Mouse (Mus musculus) frontal cortex, postnatal 25 days (tissue): ENCODE data around the gene Akap12.
A peak's percentile ranks its signal among the peaks of the same experiment; 100 is the strongest.

Source experiments
- DNase-seq, 2 experiments: peaks; one replicate each; pipeline ENCODE4 v3.0.0; 2022; ENCODE audit warnings: low spot score in 2 of 2

The Akap12 gene

DNA sequence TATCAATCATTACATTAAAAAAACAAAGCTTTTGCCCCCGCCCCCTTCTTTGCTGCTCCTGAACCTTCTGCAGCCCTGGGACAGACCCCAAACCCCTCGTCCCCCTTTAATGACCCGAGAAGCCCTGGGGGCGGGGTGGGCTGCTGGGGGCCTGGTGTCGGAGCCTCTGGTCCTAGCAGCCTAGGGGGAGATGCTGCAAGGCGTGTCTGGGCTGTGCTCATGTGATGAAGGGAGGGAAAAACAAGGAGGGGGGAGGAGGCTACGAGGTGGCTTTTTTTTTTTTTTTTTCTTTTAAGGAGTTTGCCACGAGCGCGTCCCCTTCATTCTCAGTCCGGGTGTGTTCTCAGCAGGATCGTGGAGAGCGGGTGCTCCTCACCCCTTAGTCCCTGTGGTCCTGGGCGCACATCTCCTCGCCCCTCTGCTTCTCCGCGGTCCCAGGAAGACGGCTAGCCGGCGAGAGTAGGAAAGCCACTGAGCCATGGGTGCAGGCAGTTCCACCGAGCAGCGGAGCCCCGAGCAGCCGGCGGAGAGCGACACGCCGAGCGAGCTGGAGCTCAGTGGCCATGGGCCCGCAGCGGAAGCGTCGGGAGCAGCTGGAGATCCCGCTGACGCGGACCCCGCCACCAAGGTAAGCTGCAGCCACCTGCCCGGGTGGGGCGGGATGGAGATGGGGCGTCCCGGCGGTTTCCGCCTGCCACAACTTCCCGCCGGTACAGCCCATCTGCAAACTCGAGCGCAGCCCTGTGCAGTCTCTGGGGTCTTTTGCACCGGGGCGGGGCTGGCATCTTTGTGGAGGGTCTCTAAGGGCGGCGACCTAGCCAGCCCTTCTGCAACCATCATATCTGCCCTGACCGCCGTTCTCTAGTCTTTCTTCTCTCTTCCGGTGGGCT is at the start of gene Akap12:
TSS of gene Akap12 (plus strand) at position 340 of the 890 bp plus-strand sequence.
- peak; percentile 17 to 28 for DNase-seq

DNA sequence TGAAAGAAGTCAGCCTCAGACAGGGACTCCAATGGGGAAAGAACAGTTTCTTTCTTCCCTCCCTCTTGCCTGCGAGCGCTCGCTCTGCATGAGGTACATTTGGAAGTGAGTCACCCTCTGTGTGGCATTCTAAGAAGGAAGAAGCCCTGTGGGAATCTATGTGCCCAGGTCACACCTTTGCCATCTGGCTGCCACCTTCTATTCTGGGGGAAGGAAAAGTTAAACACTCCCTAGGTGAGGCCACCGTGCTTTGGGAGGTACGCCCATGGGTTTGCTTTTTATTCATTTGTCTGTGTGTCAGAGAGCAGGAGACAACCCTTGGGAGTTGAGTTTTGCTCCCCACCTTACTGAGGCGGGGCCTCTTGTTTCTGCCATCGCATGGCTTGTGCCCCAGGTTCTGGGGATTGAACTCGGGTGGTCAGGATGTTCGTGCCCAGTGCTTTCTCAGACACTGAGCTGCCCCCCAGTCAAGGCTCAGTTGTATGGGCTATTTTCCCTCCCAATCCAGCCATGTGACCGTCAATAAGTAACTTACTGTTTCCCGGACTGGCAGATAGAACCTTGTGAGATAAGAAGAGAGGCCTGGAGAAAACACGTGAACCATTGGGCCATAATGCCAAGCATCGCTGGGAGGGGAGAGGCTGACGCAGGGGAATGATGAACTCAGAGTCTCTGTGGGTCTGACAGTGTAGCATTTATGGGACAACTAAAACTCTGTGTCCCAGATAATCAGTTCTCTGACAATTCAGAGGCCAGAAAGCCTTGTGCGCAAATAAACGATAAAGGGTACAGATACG is 35.4 kb upstream of the Akap12 start:
- DNase-seq, result no peak

DNA sequence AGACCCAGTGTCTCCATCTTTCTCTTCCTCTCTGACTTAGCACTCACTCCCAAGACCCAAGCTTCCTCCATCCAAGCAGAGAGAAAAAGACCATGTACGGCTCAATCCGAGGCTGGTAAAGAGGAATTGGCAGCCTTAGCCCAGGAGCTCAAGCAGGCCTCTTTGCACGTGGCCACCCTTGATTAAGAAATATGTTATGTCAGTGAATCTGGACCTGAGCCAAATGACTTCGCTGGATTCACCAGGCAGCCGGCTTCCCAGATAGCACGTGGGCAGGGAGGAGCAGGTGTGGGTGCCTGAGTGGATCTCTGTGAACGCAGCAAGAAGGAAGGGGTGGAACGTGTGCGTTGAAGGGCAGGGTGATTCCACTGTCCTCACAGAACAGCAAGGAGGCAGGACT is 33.1 kb upstream of the Akap12 start:
- peak in 1 of 2 experiments; percentile 10 for DNase-seq

DNA sequence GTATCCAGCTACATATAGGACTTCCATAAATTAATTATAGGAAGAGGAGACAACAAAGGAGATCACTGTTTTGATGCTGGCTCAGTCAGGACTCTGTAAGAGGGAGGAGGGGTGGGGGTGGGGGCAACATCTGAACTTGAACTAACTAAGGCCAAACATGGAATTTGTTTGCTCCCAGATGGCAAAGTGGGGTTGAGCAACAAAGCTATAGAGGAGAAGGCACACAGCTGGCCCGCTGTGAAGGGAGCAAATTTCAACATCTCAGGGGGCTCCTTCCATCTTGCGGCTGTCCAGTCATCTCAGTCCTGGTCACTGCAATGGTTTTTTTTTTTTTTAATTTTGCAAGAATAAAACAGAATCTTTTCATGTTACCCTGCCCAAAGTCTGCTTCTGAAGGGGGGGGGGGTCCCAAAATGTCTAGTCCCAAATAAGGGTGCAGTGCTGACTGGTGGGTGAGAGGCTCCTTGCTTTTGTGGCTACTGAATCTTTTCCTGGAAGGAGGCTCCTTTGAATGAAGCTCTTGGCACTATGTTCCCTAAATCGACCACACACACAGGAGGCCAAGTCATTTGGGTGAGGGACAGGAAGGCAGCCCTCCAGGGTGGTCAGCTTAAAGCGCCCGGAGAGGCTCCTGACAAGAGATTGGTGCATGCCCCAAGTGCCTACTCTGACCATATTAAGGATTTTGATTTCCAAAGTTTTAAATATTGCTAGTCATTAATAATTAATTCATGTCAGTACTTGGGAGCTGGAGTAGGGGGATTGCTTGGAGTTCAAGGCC is 26.2 kb upstream of the Akap12 start:
- no peak for DNase-seq

DNA sequence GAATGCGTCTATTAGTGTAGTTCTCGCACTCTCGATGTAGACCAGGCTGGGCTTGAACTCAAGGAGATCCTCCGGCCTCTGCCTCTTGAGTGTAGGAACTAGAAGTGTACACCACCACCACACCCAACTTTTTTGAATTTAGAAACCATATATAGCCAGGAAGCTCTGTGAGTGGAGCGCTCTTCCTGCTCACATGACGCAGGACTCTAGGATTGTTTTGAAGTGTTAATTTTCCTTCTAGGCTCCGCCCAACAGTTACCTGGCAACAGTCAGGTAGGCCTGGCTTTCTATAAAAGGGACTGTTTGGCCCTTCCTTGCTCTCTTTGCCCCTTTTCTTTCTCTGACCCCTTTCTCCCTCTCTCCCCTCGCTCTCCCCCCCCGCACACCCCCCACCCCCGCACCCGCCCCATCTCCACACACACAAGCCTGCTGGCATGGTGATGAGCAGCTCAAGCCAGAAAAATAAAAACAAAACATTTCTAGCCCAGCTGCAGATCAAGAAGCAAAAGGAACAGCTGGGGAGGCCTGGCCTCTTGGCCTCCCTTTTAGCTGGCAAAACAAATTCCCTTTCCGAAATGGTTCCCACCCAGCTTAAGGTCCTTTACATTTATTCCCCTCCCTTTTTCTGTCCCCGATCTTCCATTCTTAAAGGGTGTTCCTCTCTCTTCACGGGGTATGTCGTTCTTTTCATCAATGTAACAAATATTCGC is 22.4 kb upstream of the Akap12 start:
- DNase-seq, result no peak

DNA sequence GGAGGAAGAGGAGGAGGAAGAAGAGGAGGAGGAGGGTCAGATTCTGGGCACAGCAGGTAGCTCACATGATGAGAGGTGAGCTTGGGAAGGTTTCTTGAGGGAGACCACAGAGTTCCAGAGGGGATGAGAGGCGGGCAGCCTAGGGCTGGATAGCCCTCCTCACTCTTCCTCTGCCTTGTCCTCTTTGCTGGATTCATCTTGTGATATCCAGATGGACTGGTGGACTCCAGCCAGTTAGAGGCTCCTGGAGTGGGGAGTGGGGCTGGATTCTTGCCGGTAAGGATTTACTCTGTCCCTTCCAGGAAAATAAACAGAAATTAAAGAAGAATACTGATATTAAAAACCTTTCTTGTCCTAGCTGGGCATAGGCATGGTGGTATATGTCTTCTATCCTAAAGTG is 20.4 kb upstream of the Akap12 start:
- DNase-seq, result no peak

DNA sequence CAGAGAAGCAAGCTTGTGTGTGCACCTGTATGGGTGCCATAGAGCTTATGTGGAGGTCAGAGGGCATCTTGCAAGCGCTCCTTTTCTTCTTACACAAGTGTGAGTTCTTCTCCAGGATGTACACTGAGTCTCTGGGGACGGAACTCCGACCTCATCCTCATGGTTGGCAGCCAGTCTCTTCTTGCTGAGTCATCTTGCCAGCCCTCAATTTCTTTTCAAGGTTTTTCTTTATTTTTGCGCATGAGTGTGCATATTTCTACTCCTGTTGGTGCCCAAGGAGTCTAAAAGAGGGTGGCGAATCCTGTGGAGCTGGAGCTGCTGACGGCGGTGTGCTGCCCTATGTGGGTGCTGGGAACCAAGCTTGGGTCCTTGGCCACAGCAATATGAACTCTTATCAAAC is 19.8 kb upstream of the Akap12 start:
- no peak for DNase-seq

DNA sequence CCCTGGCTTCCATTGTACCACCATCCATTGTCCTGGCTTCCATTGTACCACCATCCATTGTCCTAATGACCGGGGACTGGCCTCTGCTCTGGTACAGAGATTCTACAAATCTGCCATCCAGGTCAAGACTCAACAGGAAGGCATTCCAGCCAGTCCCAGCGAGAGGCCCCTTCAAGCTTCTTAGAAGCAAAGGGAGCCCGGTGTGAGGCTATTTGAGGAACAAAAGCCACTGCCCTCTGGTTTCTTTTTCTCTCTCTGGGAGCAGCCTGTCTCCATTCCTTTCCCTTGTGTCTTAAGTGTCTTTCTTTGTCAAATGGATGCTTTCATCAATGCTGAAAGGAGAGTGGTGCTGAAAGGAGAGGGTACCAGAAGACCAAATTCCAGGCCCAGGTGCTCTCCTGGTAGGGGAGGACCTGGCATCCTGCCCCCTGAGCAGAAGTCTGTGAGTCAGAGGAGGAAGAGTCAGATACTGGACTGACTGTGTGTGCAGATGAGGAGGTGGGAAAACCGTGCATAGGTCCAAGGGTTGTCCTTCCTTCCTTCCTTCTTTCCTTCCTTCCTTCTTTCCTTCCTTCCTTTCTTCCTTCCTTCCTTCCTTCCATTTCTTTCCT is 16.8 kb upstream of the Akap12 start:
- DNase-seq, result no peak

DNA sequence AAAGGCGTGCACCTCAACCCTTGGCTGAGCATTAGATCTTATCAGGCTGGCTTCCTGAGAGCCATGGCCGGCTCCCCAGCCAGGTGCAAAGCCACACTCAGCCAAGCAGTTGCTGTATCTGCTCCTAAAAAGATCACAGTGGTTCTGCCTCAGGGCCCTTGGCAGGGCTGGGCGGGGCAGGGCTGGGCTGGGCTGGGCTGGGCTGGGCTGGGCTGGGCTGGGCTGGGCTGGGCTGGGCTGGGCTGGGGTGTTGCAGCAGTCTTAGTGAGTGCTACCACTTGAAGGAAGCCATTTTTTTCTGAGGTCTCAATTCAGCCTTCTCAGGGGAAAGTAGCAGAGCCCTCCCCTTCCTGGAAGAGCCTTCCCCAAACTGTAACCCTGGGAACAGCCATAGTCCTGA is 15.5 kb upstream of the Akap12 start:
- no peak for DNase-seq

DNA sequence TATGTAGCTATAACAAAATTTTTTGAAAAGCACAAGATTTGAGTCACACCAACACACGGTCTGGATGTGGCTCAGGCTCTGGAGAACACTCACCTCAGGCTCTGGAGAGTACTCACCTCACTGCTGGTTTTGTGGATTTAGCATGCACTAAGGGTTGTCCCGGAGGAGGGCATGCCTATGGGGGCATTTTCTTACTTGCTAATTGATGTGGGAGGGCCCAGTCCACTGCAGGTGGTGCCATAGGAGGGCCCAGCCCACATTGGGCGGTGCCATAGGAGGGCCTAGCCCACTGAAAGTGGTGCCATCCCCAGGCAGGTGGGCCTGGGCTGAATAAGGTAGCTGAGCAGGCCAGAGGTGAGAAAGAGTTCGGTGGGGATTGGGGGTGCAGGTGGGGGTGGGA is 12.6 kb upstream of the Akap12 start:
- DNase-seq, result no peak

DNA sequence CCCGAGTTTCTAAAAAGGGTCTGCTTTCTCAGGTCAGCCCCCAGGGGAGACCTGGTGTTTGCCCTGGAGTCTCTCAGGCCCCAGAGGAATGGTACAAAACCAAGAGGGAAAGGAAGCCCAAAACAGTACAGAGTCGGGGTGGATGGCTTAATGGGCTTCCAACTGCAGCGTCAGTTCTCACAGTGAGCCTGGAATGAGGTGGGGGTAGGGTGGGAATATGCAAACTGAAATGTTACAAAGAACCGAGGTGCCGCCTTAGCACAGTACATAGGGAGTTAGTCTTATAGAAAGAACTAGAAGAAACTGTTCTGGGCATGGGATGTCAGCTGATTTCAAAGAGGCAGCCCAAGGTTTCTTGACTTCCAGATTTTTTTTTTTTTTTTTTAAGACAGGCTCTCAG is 11.7 kb upstream of the Akap12 start:
- no peak for DNase-seq

DNA sequence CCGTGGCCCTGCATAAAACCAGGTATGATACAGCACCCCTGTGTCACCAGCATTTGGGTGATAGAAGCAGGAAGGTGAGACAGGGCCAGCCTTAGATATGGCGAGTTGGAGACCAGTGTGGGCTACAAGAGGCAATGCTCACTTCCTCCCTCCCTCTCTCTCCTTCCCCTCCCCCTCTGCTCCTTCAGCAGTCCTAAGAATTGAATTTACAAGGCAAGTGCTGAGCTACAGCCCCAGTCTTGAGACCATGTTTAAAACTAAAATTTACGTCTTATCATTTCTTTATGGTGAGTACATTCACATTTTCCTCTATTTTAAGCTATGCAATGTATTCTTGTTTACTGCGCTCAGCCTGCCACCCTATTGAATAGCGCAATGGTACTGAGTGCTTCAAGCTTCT is 5.3 kb upstream of the Akap12 start:
- no peak for DNase-seq

DNA sequence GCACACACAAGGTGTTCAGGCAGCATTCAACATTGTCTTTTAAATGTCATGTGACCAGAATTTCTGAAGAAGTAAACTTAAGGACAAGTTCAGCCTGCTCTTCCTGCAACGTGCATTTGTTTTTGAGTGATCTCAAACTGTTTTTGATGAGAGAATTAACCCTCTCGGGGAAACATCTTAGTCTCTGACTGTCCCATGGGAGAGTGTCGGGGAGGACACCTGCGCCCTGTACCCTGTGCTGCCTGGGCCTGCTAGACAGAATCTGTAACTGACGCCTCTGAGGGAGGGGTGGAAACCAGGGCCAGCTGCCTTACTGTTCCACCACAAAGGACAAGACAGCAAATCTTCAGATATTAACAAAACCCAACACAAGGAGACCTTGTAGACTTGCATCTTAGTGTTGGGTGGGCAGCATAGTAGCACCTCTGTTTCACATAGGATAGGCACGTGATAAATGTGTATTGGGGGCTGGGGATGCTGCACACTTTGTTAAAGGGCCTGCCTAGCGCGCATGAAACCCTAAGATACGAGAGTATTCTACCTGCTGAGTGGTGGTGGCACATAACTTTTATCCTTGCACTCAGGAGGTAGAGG is 4.7 kb upstream of the Akap12 start:
- DNase-seq, result no peak

DNA sequence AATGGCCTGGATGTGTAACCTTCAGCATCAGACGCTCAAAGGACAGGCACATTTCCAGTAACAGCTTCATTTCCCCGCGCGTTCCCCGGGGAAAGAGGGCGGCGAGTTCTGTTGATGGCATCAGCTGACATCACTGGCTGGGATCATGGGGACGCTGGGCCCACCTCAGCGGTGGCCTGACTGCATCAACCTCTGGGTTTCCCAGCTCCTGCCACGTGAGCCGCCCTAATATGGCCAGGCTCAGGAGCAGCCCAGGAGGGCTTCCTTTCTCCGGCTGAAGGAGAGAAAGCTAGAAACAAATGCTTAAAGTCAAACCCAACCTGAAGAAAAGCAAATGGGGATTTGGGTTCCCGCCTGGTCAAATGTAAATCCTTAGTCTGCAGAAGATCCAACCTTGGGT is 539 bp upstream of the Akap12 start:
- peak; percentile 3 to 12 for DNase-seq

DNA sequence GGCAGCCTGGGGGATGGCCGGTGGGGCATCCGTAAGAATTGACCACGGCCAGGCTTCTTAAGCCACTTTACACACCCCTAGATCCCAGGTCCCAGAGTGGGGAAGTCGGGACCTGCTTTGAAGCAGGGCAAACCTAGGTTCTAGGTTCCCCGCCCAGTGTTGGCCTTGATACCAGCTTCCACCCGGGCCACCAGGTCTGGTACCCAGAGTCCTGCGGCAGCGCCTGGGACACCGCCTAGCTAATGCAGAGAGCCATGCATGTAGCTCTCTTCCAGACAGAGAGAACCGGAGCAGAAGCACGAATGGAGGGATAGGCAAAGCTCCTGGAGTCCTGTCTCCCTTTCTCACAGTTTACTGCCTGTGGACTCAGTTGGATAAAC is 741 bp downstream of the Akap12 start:
- peak; percentile 8 for DNase-seq

DNA sequence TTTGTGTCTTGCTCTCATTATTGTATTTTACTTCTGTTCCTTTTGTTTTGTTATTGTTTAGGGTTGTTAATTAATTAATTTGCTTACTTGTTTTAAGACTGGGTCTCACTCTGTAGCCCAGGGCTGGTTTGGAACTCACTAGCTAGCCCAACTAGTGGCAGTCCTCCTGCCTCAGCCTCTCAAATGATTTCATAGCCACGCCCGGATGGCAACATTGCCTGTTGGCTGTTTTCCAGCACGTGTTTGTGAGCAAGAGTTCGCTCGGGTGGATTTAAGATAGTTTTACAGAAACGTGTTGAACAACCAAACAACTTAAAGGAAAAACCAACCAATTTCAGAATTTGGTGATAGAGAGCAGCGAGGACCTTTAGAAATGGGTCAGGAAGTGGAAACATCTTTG is 1.3 kb downstream of the Akap12 start:
- DNase-seq, result no peak

DNA sequence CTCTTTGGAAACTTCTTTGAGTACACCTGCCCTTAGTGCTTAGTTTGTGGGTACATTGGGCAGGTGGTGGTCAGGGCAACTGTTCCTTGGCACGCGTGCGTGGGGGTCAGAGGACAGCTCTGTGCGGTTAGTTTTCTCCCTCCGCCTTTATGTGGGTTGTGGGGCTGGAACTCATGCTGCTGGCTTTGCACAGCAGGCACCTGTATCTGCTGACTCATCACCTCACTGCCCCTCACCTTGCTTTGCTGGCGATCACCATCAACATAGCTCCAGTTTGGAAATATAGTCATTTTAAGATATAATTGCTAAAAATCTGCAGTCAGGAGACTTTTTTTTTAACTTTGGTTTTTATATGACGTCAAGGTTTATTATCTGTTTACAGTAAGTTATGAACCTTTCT is 2.0 kb downstream of the Akap12 start:
- DNase-seq, result no peak

DNA sequence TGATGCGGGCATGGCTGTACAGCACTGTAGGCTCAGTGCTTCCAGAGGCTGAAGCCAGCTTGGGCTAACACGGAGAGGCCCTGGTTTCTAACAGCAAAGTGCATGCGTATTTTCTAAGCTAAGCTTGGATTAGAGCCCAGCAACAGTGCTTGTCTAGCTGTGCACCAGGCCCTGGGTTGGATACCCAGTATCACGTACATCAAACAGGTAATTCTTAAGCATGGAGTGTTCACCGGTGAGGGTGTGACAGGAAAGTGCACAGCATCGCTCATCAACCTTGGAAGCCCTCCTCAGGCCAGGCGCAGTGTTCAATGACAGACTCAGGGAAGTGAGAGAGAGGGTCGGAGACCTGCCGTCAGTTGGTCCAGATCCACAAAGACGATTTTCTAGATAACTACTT is 9.4 kb downstream of the Akap12 start:
- DNase-seq, result no peak

DNA sequence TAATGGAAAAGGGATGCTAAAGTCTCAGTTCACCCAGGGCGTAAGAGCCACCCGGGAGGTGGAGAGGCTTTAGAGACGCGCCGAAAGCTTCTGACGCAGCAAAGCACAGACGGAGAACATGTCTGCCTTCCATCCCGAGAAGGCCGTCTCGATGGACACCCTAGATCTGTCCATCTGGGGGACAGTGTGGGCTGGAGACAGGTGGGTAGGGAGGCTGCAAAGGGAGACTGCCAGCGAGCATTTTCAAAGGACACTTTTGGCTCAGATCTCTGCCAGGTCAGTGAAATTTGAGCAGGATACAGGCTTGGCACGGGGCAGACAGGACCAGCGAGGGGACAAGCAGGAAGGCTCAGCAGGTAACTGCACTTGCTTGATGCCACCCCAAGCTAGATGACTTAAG is 9.9 kb downstream of the Akap12 start:
- DNase-seq, result no peak

DNA sequence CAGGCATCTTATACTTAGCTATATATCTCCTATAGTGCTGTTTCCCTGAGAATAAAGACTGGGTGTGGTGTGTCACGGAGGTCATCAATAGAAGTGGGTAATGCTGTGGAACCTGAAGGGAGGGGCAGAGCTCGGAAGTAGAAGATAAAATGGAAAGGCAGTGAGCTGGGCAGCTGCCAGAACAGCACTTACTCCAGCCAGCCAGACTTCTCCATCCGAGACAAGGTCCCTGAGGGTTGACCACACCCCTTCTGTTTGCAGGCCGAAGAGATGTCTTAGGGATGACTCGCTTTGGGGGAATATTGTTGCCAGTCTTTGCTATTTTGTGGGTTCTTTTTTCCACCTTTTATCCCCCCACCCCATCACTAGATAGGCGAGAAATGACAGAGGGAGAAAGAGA is 11.9 kb downstream of the Akap12 start:
- no peak for DNase-seq

DNA sequence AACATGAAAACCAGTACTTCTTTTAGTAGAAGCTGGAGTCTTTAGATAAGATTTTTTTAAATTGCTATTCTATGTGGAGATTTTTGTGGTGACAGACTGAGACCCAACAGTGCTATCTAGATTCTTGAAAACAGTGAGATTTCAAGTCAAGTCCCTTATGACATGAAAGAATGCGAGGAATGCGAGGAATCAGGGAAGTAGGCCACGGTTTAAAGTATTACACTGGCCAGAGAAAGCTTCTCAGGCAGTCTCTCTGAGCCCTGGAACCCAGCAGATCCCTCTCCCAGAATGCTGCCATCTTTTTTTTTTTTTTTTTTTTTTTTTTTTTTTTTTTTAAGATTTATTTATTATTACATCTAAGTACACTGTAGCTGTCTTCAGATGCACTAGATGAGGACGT is 16.2 kb downstream of the Akap12 start:
- DNase-seq, result no peak
